Mouse (Mus musculus) left cerebral cortex, adult 2 months (tissue): ENCODE results near the gene Gm45021. TPM values are rescaled to one million over a fixed set of nuclear protein-coding genes. Genes with fewer than 3 reads are reported as not detected.
"Not testable (repeated sequence)": the region's sequence is repeated elsewhere in the genome, so short reads cannot be mapped to it uniquely, and the experiment has no call there.

Source experiments
- DNase-seq, 2 experiments: peaks; one replicate each; pipeline ENCODE4 v3.0.0; 2021 to 2022; ENCODE audit warnings: low spot score in 2 of 2, mixed read lengths in 1 of 2; ENCODE audit errors: extremely low spot score in 1 of 2
- H3K27ac ChIP-seq: fragments of 200-600 bp; 2 replicates; pipeline ENCODE4 v1.8.1; 2022
- H3K4me3 ChIP-seq: fragments of 200-600 bp; 2 replicates; pipeline ENCODE4 v1.8.1; 2022
- CTCF ChIP-seq: fragments of 200-600 bp; IDR thresholded peaks from 2 replicates; pipeline ENCODE4 v1.8.1; 2022; ENCODE audit warnings: antibody characterized with exemption, mild to moderate bottlenecking, moderate library complexity
- intact Hi-C: fragments of 180-260 bp; cut with DNase I; formaldehyde crosslinking; loops from one replicate; pipeline ENCODE4 v1.15.1; 2025
- total RNA-seq, 2 experiments: library from RNA; stranded (reverse); gene quantifications; 2 replicates each; pipeline ENCODE4 v1.2.3; 2021

Gm45021 gene
- total RNA-seq, 2 experiments from 2014 or later: not detected

GRCm38 (mm10) chr6:48597233-48597625, 7.8 kb downstream of the Gm45021 start:
- TF ChIP-seq CTCF: no peak
- Histone ChIP-seq H3K4me3 (no peak overlapping the region), H3K27ac (no peak overlapping the region)
- intact Hi-C loops: no loop called here
- no peak for DNase-seq

- H3K27ac ChIP-seq: peak overlapping the region; percentile 93
- intact Hi-C loops: no loop called here
- no peak for TF ChIP-seq CTCF
- no peak for DNase-seq
- H3K4me3 ChIP-seq: no peak overlapping the region
These were observed 11.2 kb downstream of the Gm45021 start for GRCm38 (mm10) chr6:48600594-48600993.

DNA sequence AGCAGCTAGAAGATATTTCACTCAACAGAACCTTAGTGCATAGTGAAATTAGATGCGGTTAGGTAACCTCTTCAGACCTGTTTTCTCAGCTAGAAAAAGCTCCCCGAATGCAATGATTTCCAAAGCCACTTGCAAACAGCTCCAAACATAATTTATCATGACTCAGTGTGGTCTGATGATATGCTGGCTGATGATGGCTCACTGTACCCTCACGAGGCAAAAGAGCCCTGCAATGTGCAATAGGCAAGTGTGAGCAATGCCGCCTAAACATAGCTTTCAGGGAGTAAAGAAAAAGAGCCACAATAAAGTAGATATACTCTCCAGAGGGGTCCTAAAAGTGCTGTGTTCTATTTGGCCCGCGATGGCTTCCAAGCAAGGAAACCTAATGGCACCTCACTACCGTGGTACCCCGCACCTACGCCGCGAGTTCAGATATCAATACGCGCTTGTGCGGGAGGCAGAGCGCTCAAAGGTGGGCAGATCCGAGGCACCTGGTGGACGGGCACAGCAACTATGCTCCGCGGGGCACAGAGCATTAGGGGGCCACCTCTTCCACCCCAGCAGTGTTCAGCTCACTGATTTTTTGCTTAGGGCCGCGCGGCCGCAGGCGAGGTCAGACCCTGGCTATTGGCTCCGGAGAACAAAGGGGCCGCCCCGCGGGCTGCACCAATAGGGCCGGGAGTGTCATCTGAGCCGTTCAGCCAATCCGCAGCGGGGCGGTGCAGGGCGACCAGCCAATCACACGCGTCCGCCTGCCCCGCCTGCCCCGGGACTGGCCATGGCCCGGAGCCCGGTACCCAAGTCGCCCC, 12.1 kb downstream of the Gm45021 start, which contains the start of gene Zfp775:
Gene Zfp775 (plus strand): TSS at position 793 of the 809 bp plus-strand sequence.
- DNase-seq: peak; percentile 92 to 96
- H3K27ac ChIP-seq: peak within 1 kb of the TSS; percentile 93
- H3K4me3 ChIP-seq: peak within 1 kb of the TSS; percentile 99
- intact Hi-C loops: no loop called here
- no peak; the same call in 1 of the 2 replicates for TF ChIP-seq CTCF

DNA sequence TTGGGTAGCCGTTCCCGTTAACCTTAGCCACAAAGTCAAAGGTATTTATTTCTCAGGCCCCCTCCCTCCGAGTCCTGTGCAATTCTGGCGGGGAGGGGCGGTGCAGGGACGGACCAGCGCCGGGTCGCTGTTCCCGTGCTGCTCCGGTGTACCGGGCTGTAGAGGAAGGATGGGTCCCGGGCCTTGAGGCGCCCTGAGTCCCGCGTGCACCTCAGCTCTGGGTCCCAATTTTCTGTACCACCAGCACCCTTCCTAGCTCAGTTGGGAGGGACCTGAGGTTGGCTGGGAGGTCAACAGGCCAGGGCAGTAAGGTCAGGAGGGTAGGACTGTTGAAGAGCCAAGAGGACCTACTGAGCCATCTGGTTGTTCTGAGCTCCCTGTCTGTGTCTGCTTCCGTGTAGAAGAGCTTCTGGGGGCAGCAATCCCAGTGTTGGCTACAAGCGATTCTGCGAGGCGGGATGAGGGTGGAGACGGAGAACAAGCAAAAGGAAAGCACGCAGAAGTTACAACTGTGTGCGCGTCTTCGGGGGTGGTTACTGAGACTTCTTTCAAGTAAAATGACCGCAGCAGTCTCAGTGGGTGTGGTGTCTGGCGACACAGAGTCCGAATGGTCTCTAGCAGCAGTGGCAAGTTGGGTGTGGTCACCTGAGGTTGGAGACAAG, 12.8 kb downstream of the Gm45021 start:
- Histone ChIP-seq H3K4me3 (peak overlapping the region; percentile 99), H3K27ac (peak overlapping the region; percentile 93)
- intact Hi-C loops: no loop called here
- peak; percentile 38 to 44 for DNase-seq
- no peak for TF ChIP-seq CTCF

- intact Hi-C loops: no loop called here
- TF ChIP-seq CTCF: no peak
- no peak for DNase-seq
- Histone ChIP-seq H3K27ac (no peak overlapping the region), H3K4me3 (no peak overlapping the region)
These were observed 18.7 kb downstream of the Gm45021 start for GRCm38 (mm10) chr6:48608124-48608523.

- DNase-seq: no peak
- Histone ChIP-seq H3K4me3 (no peak overlapping the region), H3K27ac (no peak overlapping the region)
- TF ChIP-seq CTCF: no peak
- intact Hi-C loops: no loop called here
These were observed 20.1 kb downstream of the Gm45021 start for GRCm38 (mm10) chr6:48609512-48609911.

DNA sequence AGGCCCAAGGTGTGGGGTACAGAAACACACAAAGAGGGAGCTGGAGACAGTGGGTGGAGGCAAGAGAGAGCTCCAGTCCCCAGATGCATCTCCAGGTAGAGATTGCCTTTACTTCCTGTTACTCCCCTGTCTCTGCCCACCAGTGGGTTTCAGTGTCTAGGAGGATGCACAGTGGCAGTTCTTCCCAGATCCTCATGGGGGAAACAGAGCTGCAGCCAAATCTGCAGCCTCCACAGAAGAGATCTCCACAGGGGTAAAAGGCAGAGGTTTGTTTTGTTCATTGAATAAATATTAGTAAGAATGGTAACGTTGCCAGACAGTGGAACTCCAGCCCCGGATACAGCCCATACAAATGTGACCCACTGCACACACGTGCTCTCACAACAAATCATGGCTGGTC, 21.2 kb downstream of the Gm45021 start:
- peak; percentile 28 for TF ChIP-seq CTCF
- DNase-seq: no peak
- Histone ChIP-seq H3K4me3 (no peak overlapping the region), H3K27ac (no peak overlapping the region)
- intact Hi-C loops: no loop called here

DNA sequence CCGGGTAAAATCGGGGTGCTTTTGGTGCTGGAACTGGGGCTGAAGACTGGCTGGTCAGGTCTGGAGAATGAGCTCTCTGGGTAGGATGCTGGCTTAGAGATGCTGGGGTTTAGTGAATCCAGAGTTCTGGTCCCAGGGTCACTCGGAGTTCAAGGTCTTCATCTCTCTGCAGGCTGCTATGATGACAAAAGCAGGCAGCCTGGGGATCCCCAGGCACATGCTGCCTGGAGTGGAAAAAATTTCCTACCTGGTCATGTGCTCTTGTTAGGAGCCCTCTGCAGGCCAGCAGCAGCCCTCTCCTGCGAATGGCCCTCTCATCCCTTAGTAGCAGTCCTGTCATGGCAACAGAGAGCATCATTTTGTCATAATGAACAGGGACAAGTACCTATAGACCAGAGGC, 24.1 kb downstream of the Gm45021 start:
- TF ChIP-seq CTCF: no peak
- H3K4me3 ChIP-seq: no peak overlapping the region
- no peak overlapping the region for H3K27ac ChIP-seq
- DNase-seq: no peak
- intact Hi-C loops: no loop called here

GRCm38 (mm10) chr6:48614756-48615155, 25.3 kb downstream of the Gm45021 start:
- TF ChIP-seq CTCF: no peak
- DNase-seq: no peak
- Histone ChIP-seq H3K4me3 (no peak overlapping the region), H3K27ac (no peak overlapping the region)
- intact Hi-C loops: no loop called here

GRCm38 (mm10) chr6:48620031-48620430, 30.6 kb downstream of the Gm45021 start:
- H3K4me3 ChIP-seq: no peak overlapping the region
- no peak for DNase-seq
- H3K27ac ChIP-seq: no peak overlapping the region
- no peak for TF ChIP-seq CTCF
- intact Hi-C loops: no loop called here

DNA sequence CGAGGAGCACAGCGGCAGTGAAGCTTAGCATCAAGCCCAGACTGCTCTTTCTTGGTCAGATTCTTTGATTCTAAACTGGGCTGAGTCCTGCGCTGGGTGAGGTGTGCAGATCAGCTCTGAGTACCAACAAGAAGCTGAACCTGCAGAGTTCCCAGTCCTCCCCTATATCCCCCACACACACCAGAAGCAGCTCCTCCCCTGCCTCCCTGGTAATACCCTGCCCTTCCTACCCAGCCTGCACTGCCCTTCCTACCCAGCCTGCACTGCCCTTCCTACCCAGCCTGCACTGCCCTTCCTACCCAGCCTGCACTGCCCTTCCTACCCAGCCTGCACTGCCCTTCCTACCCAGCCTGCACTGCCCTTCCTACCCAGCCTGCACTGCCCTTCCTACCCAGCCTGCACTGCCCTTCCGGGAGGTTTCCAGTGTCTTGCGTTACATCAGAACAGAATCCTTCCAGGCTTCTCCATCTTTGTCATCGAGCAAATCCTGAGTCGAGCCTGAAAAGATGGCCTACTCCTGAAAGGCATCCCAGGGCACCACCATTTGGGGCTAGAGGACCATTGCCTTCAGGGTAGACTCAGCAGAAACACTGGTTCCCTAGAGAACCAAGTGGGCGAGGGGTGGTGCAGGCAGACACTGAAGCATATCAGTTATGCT, 32.9 kb downstream of the Gm45021 start:
- H3K27ac ChIP-seq, intact Hi-C loops, H3K4me3 ChIP-seq, DNase-seq: not testable (repeated sequence)

GRCm38 (mm10) chr6:48623460-48623859, 34.0 kb downstream of the Gm45021 start:
- Histone ChIP-seq H3K4me3 (no peak overlapping the region), H3K27ac (no peak overlapping the region)
- TF ChIP-seq CTCF: no peak
- DNase-seq: no peak
- intact Hi-C loops: no loop called here
